Mouse (Mus musculus): ENCODE results near the gene Nfic. TPM values are rescaled to one million over a fixed set of nuclear protein-coding genes. Genes with fewer than 3 reads are reported as not detected.

Nfic gene
- total RNA-seq (2023), result 10 to 100 TPM; 18.7 to 22.7 TPM

DNA sequence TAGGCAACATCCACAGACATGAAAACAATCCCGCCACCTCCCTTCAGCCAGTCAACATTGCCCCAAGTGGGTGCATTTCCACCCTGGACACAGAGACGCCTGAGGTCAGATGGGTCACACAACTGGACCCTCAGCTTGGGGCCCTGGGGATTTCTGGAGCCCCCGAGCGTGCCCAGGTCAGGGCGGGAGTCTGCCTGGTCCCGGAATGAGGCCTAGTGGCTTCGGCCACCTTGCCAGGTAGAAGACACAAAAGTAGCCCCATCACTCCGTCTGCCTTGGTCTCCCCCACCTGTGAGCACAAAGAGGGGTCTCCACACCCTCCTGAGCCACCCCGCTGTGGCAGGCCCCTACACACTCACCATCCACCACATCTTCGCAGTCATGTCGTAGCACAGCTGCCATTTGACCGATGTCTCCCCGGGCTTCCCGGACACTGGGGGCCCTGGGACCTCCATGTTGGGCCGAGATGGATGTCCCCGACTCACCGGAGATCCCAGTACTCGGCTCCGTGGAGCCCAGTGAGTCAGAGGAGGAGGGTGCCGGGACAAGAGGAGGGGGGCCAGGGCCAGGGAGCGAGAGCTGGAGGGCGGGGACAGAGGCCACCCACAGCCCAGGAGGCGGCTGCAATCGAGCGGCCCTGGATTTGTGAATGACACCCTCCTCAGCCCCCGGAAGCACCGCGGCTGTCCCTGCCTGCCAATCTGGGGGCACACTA is at the start of gene Nfic:
TSS of gene Nfic (minus strand) at position 455 of the 715 bp plus-strand sequence.

DNA sequence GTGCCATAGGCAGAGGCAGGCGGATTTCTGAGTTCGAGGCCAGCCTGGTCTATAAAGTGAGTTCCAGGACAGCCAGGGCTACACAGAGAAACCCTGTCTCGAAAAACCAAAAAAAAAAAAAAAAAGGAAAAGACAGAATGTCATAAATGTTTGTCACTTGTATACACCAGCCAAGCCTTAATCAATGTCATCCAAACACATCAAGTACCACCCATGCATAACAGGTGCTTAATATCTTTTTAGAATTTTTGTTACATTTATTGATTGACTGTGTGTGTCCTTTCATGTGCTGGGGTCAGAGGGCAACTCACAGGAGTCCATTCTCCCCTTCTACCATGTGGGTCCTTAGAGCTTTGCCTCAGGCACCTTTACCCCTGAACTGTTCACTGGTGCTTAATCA is 44.6 kb upstream of the Nfic start, which contains the start of gene S1pr4:
TSS of gene S1pr4 (minus strand) at position 101 of the 400 bp plus-strand sequence.

DNA sequence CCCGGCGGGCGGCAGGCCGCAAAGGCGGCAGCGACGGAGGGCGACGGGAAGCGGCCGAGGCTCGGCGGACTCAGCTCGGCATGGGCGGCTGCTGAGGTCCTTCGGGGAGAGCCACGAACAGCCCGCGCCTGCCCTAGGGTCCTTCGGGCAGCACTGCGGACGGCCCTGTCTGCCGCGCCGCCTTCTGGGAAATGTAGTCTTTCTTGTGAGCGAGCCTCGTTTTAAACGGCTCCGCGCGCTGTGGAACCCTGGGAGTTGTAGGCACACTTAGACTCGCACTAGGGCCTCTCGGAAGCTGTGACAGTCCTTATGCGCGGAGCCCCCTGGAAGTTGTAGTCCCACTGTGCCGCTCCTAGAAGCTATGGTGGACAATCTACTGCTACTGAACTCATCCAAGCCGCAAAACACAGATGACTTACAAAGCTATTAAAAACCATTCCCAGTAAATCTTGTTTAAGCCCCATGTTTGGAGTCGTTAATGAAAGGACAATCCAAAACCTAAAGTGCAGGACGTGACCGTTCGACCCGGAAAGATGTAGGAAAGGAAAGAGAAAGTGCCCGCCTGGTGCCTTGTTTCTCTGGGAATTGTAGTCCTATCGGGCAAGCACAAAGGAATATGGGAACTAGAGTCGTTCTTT is 40.9 kb upstream of the Nfic start, which contains the start of gene Ncln:
TSS of gene Ncln (minus strand) at position 129 of the 638 bp plus-strand sequence.

DNA sequence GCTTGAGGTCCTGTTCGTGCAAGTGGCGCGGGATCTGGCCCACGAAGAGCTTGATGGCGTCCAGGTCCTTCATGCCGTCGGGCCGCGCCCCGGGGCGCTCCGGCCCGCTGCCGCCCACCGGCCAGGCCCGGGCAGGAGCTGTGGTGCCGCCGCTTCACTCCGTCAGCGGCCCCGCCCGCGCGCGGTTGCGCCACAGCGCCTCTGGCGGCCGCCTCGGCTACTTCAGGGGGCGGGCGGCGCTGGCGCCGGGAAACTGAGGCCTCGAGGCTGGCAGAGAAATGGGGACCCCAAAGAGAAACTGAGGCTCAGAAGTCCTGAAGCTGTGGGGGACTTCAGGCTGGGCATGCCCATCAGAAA is 27.1 kb upstream of the Nfic start, which contains the start of gene Celf5:
TSS of gene Celf5 (minus strand) at position 177 of the 357 bp plus-strand sequence.

DNA sequence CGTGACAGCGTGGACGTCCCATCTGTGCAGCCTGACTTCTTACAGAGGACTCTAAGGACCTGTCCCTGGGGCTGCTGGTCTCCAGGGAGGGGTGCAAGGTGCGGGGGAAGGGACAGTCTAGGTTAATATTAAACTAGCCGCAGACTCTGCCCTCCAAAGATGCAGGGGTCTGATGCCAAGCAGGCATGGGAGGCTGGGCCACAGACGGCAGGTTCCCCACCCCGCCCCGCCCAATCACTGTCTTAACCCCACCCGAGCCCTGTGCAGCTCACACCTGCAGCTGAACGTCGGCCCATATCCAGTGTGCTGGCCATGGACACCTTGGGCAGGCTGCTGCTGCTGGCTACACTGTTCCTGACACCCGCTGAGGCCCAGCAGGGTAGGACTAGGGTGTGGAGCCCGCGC is 62.7 kb downstream of the Nfic start, which contains the start of gene Smim24:
TSS of gene Smim24 (plus strand) at position 271 of the 405 bp plus-strand sequence.

DNA sequence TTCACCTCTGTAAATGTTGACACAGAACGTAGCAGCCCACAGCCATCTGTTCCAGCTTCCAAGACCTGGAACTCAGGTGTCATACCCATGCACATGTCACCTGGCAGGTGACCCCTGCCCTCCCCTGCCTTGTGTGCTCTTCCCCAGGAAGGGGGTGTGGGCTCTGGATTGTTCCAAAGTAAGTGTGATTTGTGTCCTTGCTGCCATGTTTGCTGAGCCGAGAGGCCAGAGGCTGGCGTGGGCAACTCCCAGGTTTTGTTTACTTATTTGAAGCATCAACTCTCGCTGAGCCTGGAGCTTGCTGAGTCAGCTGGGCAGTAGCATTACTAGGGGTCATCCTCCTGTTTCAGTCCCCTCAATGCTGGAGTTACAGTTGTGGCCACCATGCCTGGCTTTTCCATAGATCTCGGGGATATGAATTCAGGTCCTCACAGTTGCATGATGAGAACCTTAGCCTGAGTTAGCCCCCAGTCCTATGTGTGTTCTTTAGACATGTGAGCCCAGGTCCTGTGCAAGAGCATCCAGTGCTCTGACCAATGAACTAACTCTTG is 66.9 kb downstream of the Nfic start, which contains the start of gene Gm48552:
TSS of gene Gm48552 (plus strand) at position 501 of the 551 bp plus-strand sequence.

DNA sequence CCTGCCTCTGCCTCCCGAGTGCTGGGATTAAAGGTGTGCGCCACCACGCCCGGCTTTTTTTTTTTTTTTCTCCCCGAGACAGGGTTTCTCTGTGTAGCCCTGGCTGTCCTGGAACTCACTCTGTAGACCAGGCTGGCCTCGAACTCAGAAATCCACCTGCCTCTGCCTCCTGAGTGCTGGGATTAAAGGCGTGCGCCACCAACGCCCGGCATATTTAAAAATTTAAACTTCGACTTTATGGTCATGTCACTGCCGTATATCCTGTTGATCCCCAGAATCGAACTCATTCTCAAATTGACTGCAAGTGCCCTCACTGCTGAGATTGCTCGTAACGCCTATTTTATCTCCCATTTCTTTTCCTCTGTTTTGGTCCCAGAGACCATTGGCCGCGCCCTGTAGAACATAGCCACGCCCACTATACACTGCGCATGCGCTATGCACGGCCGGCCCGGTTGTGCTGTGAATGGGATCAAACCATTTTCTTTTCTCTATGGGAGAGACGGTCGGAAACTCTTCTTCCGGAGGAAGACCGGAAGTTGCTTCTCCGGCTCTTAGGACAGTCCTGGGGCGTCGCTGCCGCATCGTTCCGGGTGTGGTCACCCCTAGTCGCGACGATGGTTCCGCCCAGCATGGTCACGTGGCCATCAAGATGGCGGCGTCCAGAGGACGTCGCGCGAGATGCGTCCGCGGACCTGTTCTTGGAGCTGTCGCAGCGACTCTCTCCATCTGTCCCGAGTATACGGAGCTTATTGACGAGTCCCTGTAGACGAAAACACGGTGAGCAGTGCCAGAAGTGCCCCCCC is 71.4 kb downstream of the Nfic start, which contains the start of the genes Dohh and Gm48551:
TSS of gene Dohh (plus strand) at position 627 of the 803 bp plus-strand sequence.
TSS of gene Gm48551 (plus strand) at position 665 of the 803 bp plus-strand sequence.

DNA sequence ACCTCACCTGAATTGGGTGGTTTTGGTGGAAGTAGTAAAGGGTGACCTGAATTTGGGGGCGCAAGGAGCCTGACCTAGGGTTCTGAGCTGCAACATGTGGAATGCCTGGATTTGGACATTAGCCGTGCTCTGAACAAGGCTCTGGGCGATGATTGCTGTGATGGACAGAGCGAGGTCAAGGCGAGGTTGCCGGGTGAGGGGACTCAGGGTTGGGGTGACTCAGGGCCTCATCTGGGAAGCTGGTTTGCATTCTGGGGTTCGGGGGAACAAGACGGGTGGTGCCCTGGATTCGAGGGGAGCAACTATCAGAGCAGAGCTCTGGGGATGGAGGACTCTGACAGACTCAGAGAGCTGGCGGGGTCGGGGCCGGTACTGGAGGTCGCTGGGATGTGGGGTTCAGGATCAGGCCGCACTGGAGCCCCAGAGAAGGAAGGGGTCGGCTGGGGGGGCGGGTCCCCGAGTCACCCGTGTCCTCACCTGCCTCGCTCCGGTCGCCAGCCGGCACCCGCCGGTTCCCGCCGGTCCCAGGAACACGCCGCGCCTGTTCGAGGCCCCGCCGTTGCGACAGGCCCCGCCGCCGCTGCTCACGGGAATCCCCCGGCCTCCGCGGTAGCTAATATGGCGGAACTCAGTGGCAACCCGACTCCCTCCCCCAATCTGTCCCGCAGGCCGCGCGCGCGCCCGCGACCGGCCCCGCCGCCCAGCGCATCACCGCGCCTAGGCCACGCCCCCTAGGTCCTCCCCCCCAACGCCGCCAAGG is 77.5 kb downstream of the Nfic start, which contains the start of gene Fzr1:
TSS of gene Fzr1 (minus strand) at position 724 of the 760 bp plus-strand sequence.

DNA sequence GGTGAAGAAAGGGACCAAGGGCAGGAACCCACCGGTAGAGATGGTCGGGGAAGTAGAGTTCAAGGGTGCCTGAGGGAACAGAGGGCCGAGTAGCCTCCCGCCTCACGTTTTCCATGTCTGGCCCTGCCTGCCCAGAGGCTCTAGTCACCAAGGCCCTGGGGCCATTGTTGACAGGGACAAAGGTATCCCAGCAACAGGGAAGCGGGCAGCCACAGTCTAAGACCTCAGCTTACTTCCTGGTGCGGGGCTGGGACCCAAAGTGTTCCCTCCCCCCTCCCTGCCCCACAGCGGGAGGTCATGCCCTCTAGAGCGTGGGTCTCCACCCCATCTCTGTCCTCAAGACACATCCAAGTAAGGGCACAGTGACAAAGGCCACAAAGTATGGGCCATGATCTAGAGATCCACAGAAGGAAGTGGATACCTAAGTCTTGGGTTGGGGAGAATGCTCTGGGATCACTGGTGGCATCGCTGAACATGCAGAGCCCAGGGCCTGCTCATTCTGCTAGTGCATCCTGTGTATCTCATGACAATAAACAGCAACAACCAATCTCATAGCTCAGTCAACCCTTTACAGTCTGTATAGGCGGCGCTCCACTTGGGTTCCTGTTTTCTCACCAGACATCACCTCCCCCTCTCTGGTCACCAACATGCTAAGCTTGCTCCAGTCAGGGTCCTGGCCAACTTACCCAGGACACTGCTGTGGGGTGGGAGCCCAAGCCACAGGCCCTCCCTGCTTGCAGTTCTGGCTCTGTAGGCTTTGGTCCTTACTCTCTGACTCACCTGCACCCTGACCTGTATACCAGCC is 89.6 kb downstream of the Nfic start, which contains the start of gene 4930404N11Rik:
TSS of gene 4930404N11Rik (minus strand) at position 145 of the 805 bp plus-strand sequence.

DNA sequence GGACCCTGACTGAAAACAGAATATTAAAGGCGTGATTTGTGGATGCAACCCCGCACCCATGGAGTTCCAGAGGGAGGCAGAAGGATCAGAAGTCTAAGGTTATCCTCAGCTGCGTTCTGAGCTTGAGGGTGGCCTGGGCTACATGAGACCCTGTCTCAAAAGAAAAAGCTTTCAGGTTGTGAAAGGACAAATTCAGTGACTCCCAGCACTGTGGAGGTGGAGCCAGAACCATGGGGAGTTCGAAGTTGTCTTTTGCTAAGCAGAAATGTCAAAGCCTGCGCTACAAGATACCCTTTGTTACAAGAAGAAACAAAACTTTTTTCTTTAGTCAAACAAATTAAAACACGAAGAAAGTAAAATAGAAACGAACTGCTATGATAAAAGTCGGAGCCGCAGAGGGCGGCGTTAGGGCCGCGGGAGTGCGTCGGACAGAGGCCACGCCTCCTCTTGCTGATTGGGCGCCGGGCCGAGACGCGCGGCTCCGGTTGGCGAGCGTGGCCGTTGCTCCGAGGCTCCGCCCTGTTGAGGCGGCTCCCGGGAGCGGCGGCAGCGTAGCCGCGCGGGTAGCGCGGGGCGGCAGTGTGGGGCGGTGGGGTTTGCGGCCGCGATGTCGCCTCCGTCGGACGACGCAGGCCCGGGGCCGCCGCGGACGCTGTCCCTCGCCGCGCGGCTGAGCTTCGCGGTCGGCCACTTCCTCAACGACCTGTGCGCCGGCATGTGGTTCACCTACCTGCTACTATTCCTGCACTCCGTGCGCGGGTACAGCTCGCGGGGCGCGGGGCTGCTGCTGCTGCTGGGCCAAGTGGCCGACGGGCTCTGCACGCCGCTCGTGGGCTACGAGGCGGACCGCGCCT is 98.2 kb downstream of the Nfic start, which contains the start of gene Mfsd12:
TSS of gene Mfsd12 (plus strand) at position 501 of the 854 bp plus-strand sequence.

DNA sequence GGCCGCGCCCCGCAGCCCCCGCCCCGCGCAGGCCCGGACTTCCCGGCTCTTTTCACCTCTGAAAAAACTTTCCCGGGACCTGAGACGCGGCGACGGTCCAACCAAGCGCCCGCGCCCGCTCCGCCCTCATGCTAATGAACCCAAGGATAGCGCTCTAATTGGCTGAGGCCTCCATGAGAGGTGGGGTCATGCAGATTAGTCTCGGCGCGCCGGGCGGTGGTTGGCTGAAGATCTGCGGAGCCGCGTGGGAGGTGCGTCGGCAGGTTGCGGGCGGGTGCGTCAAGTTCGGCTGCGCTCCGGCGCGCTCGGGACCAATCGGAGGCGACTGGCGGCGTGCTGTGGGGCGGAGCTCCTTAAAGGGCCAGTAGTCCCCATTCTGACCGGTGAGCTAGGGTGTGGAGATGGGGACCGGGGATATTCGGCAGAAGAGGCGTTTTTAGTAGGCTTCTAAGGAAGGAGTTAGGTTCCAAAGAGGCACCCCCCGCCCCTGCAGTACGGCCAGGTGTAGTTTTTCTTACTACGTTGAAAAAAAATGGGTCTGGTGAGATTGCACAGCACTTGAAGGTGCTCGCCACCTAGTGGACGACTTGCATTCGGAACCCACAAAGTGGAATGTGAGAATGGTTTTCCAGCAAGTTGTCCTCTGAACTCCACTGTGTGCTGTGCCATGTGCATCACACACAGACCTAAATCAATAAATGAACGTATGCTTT is 104.9 kb downstream of the Nfic start, which contains the start of gene Hmg20b:
TSS of gene Hmg20b (minus strand) at position 130 of the 713 bp plus-strand sequence.

Other genes with a start within 250 kb of the Nfic start
- gene Atcay, start 224.8 kb downstream of the Nfic start, total RNA-seq (2023), result 1 to 10 TPM; 1.4 to 2.7 TPM
- 1 to 10 TPM; 5.2 to 5.5 TPM for gene Zfr2, start 222.5 kb downstream of the Nfic start, total RNA-seq (2023)
- 10 to 100 TPM; 16.0 to 20.8 TPM for gene Matk, start 202.7 kb downstream of the Nfic start, total RNA-seq (2023)
- 10 to 100 TPM; 78.6 to 84.0 TPM for gene Mrpl54, start 188.7 kb downstream of the Nfic start, total RNA-seq (2023)
- gene Apba3, start 188.7 kb downstream of the Nfic start, total RNA-seq (2023), result 10 to 100 TPM; 28.8 to 36.2 TPM
- gene Tjp3, start 164.1 kb downstream of the Nfic start, total RNA-seq (2023), result 1 to 10 TPM; 4.2 to 5.8 TPM
- gene Pip5k1c, start 162.7 kb downstream of the Nfic start, total RNA-seq (2023), result 100 to 1,000 TPM; 104 to 118 TPM
- gene Cactin, start 134.5 kb downstream of the Nfic start, total RNA-seq (2023), result 10 to 100 TPM; 48.1 to 49.9 TPM
- 10 to 100 TPM; 30.0 to 30.7 TPM for gene Tbxa2r, start 126.9 kb downstream of the Nfic start, total RNA-seq (2023)
- gene Gipc3, start 112.4 kb downstream of the Nfic start, total RNA-seq (2023), result not detected
- gene Hmg20b, start 105.2 kb downstream of the Nfic start, total RNA-seq (2023), result 10 to 100 TPM; 33.7 to 41.3 TPM
- 10 to 100 TPM in 1 of 2 experiments, 1 to 10 TPM in 1; 5.9 to 10.6 TPM for gene Mfsd12, start 98.1 kb downstream of the Nfic start, total RNA-seq (2023)
- 10 to 100 TPM in 1 of 2 experiments, 1 to 10 TPM in 1; 8.0 to 10.6 TPM for gene 4930404N11Rik, start 89.8 kb downstream of the Nfic start, total RNA-seq (2023)
- gene Fzr1, start 77.1 kb downstream of the Nfic start, total RNA-seq (2023), result 10 to 100 TPM; 32.5 to 38.5 TPM
- 10 to 100 TPM; 38.0 to 44.2 TPM for gene Dohh, start 71.2 kb downstream of the Nfic start, total RNA-seq (2023)
- 1 to 10 TPM; 3.3 to 5.8 TPM for gene Gm48551, start 71.2 kb downstream of the Nfic start, total RNA-seq (2023)
- gene Gm48552, start 66.6 kb downstream of the Nfic start, total RNA-seq (2023), result 1 to 10 TPM; 6.1 to 6.4 TPM
- gene Smim24, start 62.6 kb downstream of the Nfic start, total RNA-seq (2023), result 1 to 10 TPM; 3.6 to 6.8 TPM
- under 1 TPM in 1 of 2 experiments, not detected in 1; 0.44 TPM for gene Celf5, start 27.1 kb upstream of the Nfic start, total RNA-seq (2023)
- gene Ncln, start 40.8 kb upstream of the Nfic start, total RNA-seq (2023), result 100 to 1,000 TPM; 203 to 223 TPM
- gene S1pr4, start 44.5 kb upstream of the Nfic start, total RNA-seq (2023), result 100 to 1,000 TPM; 155 to 169 TPM
- gene Gna15, start 68.6 kb upstream of the Nfic start, total RNA-seq (2023), result 10 to 100 TPM; 12.5 to 23.0 TPM
- 10 to 100 TPM; 26.8 to 35.6 TPM for gene Gna11, start 89.6 kb upstream of the Nfic start, total RNA-seq (2023)
- gene Aes, start 103.9 kb upstream of the Nfic start, total RNA-seq (2023), result 100 to 1,000 TPM; 555 to 631 TPM
- 1 to 10 TPM; 5.1 to 5.2 TPM for gene Tle2, start 118.9 kb upstream of the Nfic start, total RNA-seq (2023)
- gene Tle6, start 145.4 kb upstream of the Nfic start, total RNA-seq (2023), result 1 to 10 TPM in 1 of 2 experiments, not detected in 1; 1.6 TPM
- 1 to 10 TPM; 3.2 to 3.6 TPM for gene BC025920, start 150.6 kb upstream of the Nfic start, total RNA-seq (2023)
- gene Sirt6, start 172.2 kb upstream of the Nfic start, total RNA-seq (2023), result 10 to 100 TPM; 23.1 to 24.3 TPM
- gene Ankrd24, start 172.9 kb upstream of the Nfic start, total RNA-seq (2023), result 1 to 10 TPM; 3.5 to 4.3 TPM
- gene Gm10778, start 193.4 kb upstream of the Nfic start, total RNA-seq (2023), result 1 to 10 TPM; 2.5 to 2.6 TPM
- gene Zfp433, start 249.2 kb upstream of the Nfic start, total RNA-seq (2023), result 10 to 100 TPM in 1 of 2 experiments, 1 to 10 TPM in 1; 9.9 to 10.1 TPM

All from T-cell, adult 66 days (primary cell).